Mouse (Mus musculus): ENCODE measurements around the gene Fam222a.

Fam222a gene

GRCm38 (mm10) chr5:114585682-114586081 is 17.9 kb downstream of the Fam222a start:
- no peak for DNase-seq

DNA sequence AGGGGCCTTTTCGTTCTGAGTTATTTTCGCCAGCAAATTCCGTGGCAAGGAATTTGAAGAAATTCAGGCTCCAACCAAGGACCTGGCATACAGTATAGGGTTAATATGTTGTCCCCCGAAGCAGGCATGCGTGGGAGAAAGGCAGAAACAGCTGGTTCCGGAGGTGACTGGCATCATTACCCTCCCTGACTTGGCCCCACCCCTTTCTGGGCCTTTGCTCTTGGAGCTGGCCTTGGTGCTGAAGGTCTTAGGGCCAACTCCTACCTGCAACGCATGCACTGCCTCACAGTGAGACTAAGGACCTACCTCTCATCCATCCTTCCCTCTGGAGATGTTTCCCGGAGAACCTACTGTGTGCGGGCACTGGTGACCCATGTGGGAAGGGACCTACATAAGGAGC is 20.1 kb downstream of the Fam222a start:
- peak; percentile 91 for DNase-seq

GRCm38 (mm10) chr5:114588416-114588815 is 20.6 kb downstream of the Fam222a start:
- no peak for DNase-seq

DNA sequence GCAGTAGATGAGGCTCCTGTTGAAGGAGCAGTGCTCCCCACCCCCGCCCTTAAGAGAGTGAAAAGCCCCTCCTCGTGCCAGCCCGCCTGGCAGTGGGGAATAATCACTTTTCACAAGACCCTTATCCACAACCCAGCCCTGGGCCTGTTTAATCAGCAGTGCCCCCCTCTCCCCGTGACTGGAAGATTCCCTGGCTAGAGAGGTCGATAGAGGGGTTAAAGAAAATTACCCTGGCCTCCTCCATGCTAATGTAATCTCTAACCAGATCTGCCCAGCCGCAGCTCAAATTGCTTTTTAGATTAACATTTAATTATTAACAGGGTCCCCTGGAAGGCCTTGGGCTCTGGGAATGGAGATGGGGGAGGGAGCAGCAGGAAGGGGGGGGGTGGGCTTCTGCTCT is 21.2 kb downstream of the Fam222a start:
- DNase-seq = peak in 1 of 2 experiments; percentile 25

GRCm38 (mm10) chr5:114589454-114589853 is 21.6 kb downstream of the Fam222a start:
- no peak for DNase-seq

- peak in 1 of 2 experiments; percentile 62 for DNase-seq
Observed at GRCm38 (mm10) chr5:114590043-114590913, 22.5 kb downstream of the Fam222a start.

DNA sequence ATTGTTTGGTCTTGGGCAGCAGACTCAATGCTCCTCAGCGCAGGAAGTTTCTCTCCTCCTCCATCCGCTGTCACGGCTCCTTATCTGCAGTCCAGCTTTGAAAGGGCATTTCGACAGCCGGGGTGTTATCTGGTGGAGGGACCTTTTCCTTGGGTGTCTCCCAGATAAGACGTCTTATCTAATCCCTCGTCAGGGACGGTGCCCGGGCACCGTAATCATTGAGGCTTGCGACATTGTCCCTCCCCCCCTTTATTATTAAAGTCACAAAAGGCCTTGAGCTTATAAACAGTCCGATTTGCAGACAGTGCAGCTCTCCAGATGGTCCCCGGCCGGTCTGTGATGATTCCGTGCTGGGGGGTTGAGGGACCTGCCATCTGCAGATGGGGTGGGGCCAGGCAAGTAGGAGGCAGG is 23.3 kb downstream of the Fam222a start:
- DNase-seq = no peak

DNA sequence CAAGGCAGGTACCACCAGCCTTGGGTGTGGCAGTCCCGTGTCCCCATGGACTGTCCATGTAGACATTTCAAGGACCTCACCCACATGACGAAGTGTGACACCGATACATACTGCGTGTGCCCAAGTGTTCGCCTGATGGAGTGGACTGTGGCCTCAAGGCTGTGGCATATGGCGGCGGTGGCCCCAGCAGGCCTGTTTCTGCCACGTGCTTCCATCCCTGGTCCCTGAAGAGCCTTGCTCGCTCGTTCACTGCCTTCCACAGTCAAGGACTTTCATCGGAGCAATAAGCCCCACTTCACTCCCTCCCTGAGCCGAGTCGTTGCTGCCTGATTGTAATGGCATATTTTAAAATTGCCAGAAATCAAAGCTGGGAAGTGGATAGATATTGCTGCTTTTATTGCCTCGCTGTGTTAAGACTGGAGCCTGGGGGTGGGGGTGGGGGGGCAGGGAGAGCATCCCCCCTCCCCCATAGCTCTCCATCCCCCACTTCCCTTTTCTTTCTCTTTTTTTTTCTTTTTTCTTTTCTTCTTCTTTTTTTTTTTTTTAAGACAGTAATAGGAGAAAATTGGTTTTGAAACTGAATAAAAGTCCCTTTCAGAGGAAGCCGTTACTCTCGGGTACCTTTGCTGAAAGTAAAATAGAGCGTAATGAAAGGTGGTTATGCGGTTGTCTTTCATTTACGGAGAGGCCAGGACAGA is 24.8 kb downstream of the Fam222a start:
- no peak for DNase-seq

- peak; percentile 30 to 68 for DNase-seq
Observed at GRCm38 (mm10) chr5:114593161-114593821, 25.5 kb downstream of the Fam222a start.

DNA sequence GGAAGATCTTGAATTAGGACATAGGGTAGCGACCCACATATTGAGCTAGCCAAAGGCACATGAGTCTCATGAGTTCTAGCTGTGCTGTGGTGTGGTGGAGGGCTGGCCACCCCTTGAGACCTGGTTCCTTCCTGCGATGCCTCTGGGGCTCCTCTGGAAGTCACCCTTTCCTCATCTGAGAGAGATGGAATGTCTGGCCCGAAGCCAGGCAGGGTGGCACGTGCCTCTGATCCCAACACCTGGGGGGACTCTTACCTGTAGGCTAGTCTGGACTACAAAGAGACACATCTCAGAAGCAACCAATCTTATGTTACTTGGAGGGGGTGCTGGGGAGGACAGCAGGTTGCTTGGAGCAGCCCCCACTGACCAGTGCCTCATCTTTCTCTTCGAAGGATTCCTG is 26.1 kb downstream of the Fam222a start:
- DNase-seq = peak; percentile 71 to 76

- peak; percentile 63 to 82 for DNase-seq
Observed at GRCm38 (mm10) chr5:114594741-114595241, 27.0 kb downstream of the Fam222a start.

GRCm38 (mm10) chr5:114596604-114597003 is 28.8 kb downstream of the Fam222a start:
- DNase-seq = peak; percentile 45 to 74

GRCm38 (mm10) chr5:114597222-114597621 is 29.4 kb downstream of the Fam222a start:
- no peak for DNase-seq

- no peak for DNase-seq
Observed at GRCm38 (mm10) chr5:114597652-114598051, 29.8 kb downstream of the Fam222a start.

GRCm38 (mm10) chr5:114602012-114602411 is 34.2 kb downstream of the Fam222a start:
- DNase-seq = no peak

GRCm38 (mm10) chr5:114603975-114604374 is 36.2 kb downstream of the Fam222a start:
- peak in 1 of 2 experiments; percentile 28 for DNase-seq

DNA sequence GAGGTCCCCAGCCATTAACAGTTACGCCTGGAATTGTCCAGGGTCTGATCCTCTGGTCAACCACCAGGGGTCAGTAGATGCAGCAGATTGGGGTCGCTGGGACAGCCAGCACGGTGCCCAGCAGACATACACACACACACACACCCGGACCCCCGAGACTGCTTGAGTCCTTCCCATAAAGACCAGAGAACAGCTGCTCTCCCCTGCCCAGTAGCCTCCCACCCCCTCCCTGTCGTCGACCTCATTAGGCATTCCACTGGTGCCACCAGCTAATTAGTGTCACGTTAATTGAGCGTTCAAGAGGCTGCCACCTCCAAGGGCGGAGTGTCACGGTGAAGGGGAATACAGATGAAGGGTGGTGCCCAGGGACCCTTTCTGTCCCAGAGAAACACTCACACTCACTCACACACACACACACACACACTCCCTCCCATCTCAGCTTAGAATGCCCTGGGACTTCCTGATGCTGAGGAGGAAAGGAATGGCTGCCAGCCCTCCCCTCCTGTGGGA is 37.0 kb downstream of the Fam222a start:
- no peak for DNase-seq

DNA sequence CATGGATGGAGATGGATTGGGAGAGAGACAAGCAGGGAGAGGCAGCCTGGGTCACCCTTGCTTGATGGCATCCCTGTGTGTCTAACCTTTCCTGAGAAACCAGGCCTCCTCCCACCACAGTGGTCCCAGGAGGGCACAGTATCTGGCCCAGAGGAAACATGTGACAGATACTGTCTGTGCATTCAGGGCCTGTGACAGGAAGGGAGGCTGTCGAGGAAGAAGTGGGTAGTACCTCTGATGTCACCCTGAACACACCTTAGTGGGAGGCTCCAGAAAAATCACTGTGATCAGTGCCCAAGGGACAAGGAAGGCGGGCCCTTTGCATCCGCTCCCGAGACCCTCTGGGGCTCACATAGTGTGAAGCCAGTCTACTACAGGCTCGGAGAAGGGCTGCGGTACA is 38.2 kb downstream of the Fam222a start:
- DNase-seq = no peak

DNA sequence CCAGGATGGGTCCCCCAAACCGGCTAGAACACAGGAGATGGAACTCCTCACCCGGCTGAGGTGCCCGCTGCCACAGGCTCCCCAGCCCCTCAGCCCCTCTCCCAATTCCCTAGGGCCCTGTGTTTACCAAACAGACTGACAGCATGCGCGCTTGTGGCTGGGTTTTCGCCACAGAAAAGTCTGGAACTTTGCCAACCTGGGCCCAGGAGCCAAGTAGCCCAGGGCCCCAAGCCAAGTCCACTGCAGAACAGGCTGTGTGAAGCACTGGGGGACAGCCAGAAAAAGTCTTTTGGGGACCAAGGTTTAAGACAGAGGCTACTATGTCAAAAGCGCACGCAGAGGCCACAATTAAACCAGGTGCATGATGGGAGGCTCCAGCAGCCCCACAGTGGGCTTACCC is 39.8 kb downstream of the Fam222a start:
- DNase-seq = peak; percentile 86 to 88

DNA sequence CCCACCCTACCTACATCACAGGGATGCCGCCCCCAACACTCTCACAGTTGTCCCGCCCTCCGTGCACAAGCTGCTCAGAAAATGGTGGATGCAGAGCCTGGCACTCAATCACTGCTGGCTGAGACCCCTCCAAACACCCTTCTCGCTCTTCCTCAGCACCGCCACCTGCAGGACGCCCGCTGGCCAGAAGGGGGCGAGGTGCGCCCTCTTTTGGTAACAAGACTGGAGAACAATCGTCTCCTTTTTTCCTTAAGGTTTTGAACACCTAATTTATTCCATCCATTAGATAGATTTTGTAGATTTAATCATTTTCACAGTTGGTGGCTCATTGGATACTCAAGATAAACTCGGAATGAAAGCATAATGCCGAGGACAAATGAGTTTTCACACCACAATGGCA is 40.7 kb downstream of the Fam222a start:
- peak; percentile 77 to 88 for DNase-seq

GRCm38 (mm10) chr5:114611256-114611655 is 43.4 kb downstream of the Fam222a start:
- no peak for DNase-seq

GRCm38 (mm10) chr5:114611968-114612608 is 44.3 kb downstream of the Fam222a start:
- peak in 1 of 2 experiments; percentile 33 for DNase-seq

Data from kidney, postnatal 25 days (tissue).